Mouse (Mus musculus) kidney, adult 2 months (tissue): ENCODE measurements around the gene Nle1.

ENCODE experiments used
- CTCF ChIP-seq: fragments of 200-500 bp; conservative IDR thresholded peaks from 2 replicates; pipeline ENCODE4 v1.5.1; 2011; ENCODE audit warnings: low read depth, mild to moderate bottlenecking, control low read depth, low read length, moderate library complexity, mixed read lengths; ENCODE audit not compliant: insufficient read depth, insufficient read length
- POLR2A ChIP-seq: fragments of 200-500 bp; IDR thresholded peaks from one replicate; pipeline ENCODE4 v1.6.1; 2011; ENCODE audit warnings: low read depth, low read length, control low read depth

DNA sequence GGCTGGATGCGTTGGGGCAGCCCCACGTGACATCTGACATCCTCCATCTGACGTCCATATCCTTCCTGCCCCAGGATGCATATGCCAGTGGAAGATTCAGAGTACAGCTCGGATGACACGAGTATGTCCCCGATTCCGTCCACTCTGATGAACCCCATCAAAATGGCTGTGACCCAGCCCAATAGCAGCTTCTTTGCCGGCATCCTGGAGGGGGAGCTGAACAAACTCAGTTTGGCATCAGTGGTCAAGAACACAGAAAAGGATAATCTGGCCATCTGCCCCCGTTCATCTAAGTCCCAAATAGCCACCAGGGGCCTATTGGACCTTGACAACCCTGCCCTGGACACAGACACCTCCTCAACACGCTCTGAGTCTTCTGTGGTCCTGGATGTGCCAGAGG, 10.7 kb downstream of the Nle1 start:
- TF ChIP-seq CTCF = no peak
- no peak for TF ChIP-seq POLR2A
